Mouse (Mus musculus) gonadal fat pad, adult 2 months (tissue): Measurements from ENCODE around the gene Mtpn. TPM values are rescaled to one million over a fixed set of nuclear protein-coding genes. Genes with fewer than 3 reads are reported as not detected.

ENCODE experiments used
- polyA plus RNA-seq: library from polyadenylated mRNA; depleted of rRNA; stranded (reverse); fragments of >200 nt; gene quantifications from 2 replicates; pipeline ENCODE4 v1.2.3, GENCODE M21; 2012; rRNA removed

The Mtpn gene
- polyA plus RNA-seq, 1 experiment, result 28.0 TPM

Other genes with a start within 250 kb of the Mtpn start
- 4.1 and 5.7 TPM in 2 replicates for gene Slc13a4, start 231.8 kb downstream of the Mtpn start, polyA plus RNA-seq
- 0.96 and 2.0 TPM in 2 replicates for gene Fam180a, start 213.7 kb downstream of the Mtpn start, polyA plus RNA-seq